Mouse (Mus musculus): ENCODE results near the gene Rnf17. TPM values are rescaled to one million over a fixed set of nuclear protein-coding genes. Genes with fewer than 3 reads are reported as not detected.

Rnf17 gene
- 0.21 TPM for polyA plus RNA-seq (2014; fragmentation: Illumina TruSeq; extraction: RNeasy Lipid Tissue Mini Kit (QIAGEN cat#74804); ENCODE audit: low read depth, low replicate concordance)

GRCm38 (mm10) chr14:56402311-56403071 is at the start of gene Rnf17:
Gene Rnf17, plus strand, starts transcription at chr14:56402581.

GRCm38 (mm10) chr14:56364711-56365237 is 37.6 kb upstream of the Rnf17 start, which contains the start of gene Atp12a:
Gene Atp12a, plus strand, starts transcription at chr14:56365068.

Other genes with a start within 250 kb of the Rnf17 start
- not detected for gene Gzmg, start 243.0 kb upstream of the Rnf17 start, polyA plus RNA-seq (2014; fragmentation: Illumina TruSeq; extraction: RNeasy Lipid Tissue Mini Kit (QIAGEN cat#74804); ENCODE audit: low read depth, low replicate concordance)
- gene Gzmn, start 228.0 kb upstream of the Rnf17 start, polyA plus RNA-seq (2014; fragmentation: Illumina TruSeq; extraction: RNeasy Lipid Tissue Mini Kit (QIAGEN cat#74804); ENCODE audit: low read depth, low replicate concordance), result not detected
- gene Gzmf, start 191.2 kb upstream of the Rnf17 start, polyA plus RNA-seq (2014; fragmentation: Illumina TruSeq; extraction: RNeasy Lipid Tissue Mini Kit (QIAGEN cat#74804); ENCODE audit: low read depth, low replicate concordance), result not detected
- gene Gzmc, start 167.9 kb upstream of the Rnf17 start, polyA plus RNA-seq (2014; fragmentation: Illumina TruSeq; extraction: RNeasy Lipid Tissue Mini Kit (QIAGEN cat#74804); ENCODE audit: low read depth, low replicate concordance), result not detected
- gene Gzmb, start 140.3 kb upstream of the Rnf17 start, polyA plus RNA-seq (2014; fragmentation: Illumina TruSeq; extraction: RNeasy Lipid Tissue Mini Kit (QIAGEN cat#74804); ENCODE audit: low read depth, low replicate concordance), result not detected
- gene Atp12a, start 37.5 kb upstream of the Rnf17 start, polyA plus RNA-seq (2014; fragmentation: Illumina TruSeq; extraction: RNeasy Lipid Tissue Mini Kit (QIAGEN cat#74804); ENCODE audit: low read depth, low replicate concordance), result not detected
- 3.3 TPM for gene Cenpj, start 172.8 kb downstream of the Rnf17 start, polyA plus RNA-seq (2014; fragmentation: Illumina TruSeq; extraction: RNeasy Lipid Tissue Mini Kit (QIAGEN cat#74804); ENCODE audit: low read depth, low replicate concordance)
- 22.8 TPM for gene Parp4, start 173.0 kb downstream of the Rnf17 start, polyA plus RNA-seq (2014; fragmentation: Illumina TruSeq; extraction: RNeasy Lipid Tissue Mini Kit (QIAGEN cat#74804); ENCODE audit: low read depth, low replicate concordance)